Mouse (Mus musculus) thymus, adult 2 months (tissue): ENCODE data around the gene Larp7. TPM values are rescaled to one million over a fixed set of nuclear protein-coding genes. Genes with fewer than 3 reads are reported as not detected.
A peak's percentile ranks its signal among the peaks of the same experiment; 100 is the strongest.

ENCODE experiments used
- DNase-seq: peaks from one replicate; pipeline ENCODE4 v3.0.0; 2021
- H3K27ac ChIP-seq: fragments of 200-500 bp; 2 replicates; pipeline ENCODE4 v1.5.1; 2012; ENCODE audit warnings: low read length, control low read depth; ENCODE audit not compliant: control insufficient read depth, insufficient read depth
- H3K27me3 ChIP-seq: fragments of 200-500 bp; 2 replicates; pipeline ENCODE4 v1.6.1; 2012; ENCODE audit warnings: mild to moderate bottlenecking, low read length, moderate library complexity, mixed read lengths; ENCODE audit not compliant: control insufficient read depth, insufficient read depth
- H3K36me3 ChIP-seq: fragments of 200-500 bp; 2 replicates; pipeline ENCODE4 v1.6.1; 2012; ENCODE audit warnings: mild to moderate bottlenecking, low read length, moderate library complexity; ENCODE audit not compliant: control insufficient read depth, insufficient read depth
- H3K4me1 ChIP-seq: fragments of 200-500 bp; replicated peaks from 2 replicates; pipeline ENCODE4 v1.6.1; 2012; ENCODE audit warnings: low read length; ENCODE audit not compliant: control insufficient read depth, insufficient read depth
- H3K4me3 ChIP-seq: fragments of 200-500 bp; 2 replicates; pipeline ENCODE4 v1.5.1; 2012; ENCODE audit warnings: mild to moderate bottlenecking, low read length, control low read depth, moderate library complexity; ENCODE audit not compliant: control insufficient read depth, insufficient read depth
- CTCF ChIP-seq: fragments of 200-500 bp; IDR thresholded peaks from 2 replicates; pipeline ENCODE4 v1.5.1; 2012; ENCODE audit warnings: mild to moderate bottlenecking, control low read depth, low read length, moderate library complexity, borderline replicate concordance; ENCODE audit not compliant: control insufficient read depth, poor library complexity, insufficient read depth; ENCODE audit errors: extremely low read depth
- POLR2A ChIP-seq: fragments of 200-500 bp; IDR thresholded peaks from 2 replicates; pipeline ENCODE4 v1.6.1; 2012; ENCODE audit warnings: mild to moderate bottlenecking, low read length, control low read depth, moderate library complexity; ENCODE audit not compliant: control insufficient read depth, poor library complexity, insufficient read depth; ENCODE audit errors: extremely low read depth
- WGBS: fragments of 180-500 bp; shearing (Covaris S2); methylation state at CpG from one replicate; pipeline ENCODE4 v1.1.7; 2018; 5-methylcytosine and 5-hydroxymethylcytosine counted together
- polyA plus RNA-seq: library from polyadenylated mRNA; depleted of rRNA; stranded (reverse); fragments of >200 nt; gene quantifications from 2 replicates; pipeline ENCODE4 v1.2.3, GENCODE M21; 2012

Larp7 gene
- polyA plus RNA-seq, 1 experiment, result 2.8 TPM

GRCm38 (mm10) chr3:127554723-127555122, 1.6 kb upstream of the Larp7 start:
- Histone ChIP-seq H3K4me3 (no peak overlapping the region), H3K36me3 (no peaks in the 10 kb centered on the region), H3K27ac (no peak overlapping the region), H3K27me3 (no peaks in the 10 kb centered on the region), H3K4me1 (peaks cover 2% of the 10 kb centered on the region)
- no peak for TF ChIP-seq POLR2A
- no peak for TF ChIP-seq CTCF
- 74% methylated on average over 5 of the region's 5 CpGs for WGBS
- DNase-seq, result no peak

DNA sequence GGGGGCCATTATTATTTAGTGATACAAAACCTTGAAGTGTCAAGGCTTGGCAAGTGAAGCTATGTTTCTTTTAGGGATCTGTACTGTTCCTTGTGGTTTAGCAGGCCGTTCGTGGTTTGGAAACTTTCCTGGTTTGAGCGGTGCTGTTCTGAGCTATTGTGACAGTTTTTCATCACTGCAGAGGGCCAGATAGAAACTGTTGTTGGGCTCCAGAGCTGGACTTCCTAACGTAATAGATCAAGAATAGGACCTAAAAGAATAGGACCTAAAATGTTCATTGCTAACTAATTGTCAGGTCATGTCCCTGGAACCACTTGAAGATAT, 533 bp upstream of the Larp7 start:
- 2% methylated on average over 4 of the region's 4 CpGs for WGBS
- Histone ChIP-seq H3K36me3 (no peaks in the 10 kb centered on the region), H3K27ac (no peak overlapping the region), H3K4me1 (peaks cover 2% of the 10 kb centered on the region), H3K27me3 (no peaks in the 10 kb centered on the region), H3K4me3 (peak overlapping the region; percentile 91)
- no peak for TF ChIP-seq CTCF
- TF ChIP-seq POLR2A, result no peak
- no peak for DNase-seq

DNA sequence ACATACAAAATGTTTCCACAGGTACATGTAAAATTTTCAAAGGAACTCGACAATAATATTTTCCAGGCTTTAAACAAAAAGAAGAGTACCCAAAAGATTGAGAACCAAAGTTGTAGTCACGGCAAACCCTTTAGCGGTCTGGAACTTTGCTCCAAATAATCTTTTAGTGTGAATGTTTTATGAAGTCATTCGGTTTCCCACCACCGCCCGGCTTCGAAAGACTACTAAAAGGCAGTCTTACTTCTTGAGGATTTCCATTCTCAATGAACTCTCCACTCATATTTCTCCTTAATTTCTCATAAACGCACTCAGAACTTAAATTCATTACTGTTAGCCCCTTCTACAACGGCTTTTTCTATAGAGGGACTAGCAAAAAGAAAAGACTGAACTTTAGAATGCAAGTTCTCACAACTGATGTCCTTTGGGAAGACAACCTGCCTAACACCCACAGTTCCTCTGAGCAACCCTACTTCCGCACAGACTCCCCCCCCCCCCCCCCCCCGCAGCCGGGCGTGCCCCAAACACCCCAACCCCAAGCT, 646 bp downstream of the Larp7 start:
- no peak overlapping the region for H3K27ac ChIP-seq
- no peaks in the 10 kb centered on the region for H3K27me3 ChIP-seq
- TF ChIP-seq CTCF (no peak), POLR2A (no peak)
- H3K36me3 ChIP-seq, result no peaks in the 10 kb centered on the region
- H3K4me3 ChIP-seq, result no peak overlapping the region
- 4% methylated on average over 10 of the region's 13 CpGs for WGBS
- peaks cover 2% of the 10 kb centered on the region for H3K4me1 ChIP-seq
- DNase-seq, result peak; percentile 30

DNA sequence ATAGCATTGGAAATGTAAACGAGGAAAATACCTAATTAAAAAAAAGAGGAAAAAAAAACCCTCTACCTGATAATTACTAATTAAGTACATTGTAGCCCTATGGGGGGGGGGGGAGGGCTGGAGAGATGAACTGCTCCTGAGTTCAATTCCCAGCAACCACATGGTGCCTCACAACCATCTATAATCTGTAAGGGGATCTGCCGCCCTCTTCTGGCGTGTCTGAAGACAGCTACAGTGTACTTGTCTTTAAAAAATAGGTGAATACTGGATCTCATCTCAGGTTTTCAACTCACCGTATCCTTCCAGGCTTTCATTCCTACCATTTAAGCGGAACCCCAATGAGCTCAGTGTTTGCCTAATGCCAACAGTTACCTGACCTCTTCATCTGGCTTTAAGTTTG, 5.3 kb downstream of the Larp7 start:
- peak; percentile 50 for DNase-seq
- TF ChIP-seq CTCF (no peak), POLR2A (no peak)
- 86% methylated on average over 5 of the region's 5 CpGs for WGBS
- H3K27me3 ChIP-seq, result no peaks in the 10 kb centered on the region
- peaks cover 19% of the 10 kb centered on the region for H3K36me3 ChIP-seq
- H3K27ac ChIP-seq, result no peak overlapping the region
- no peak overlapping the region for H3K4me3 ChIP-seq
- H3K4me1 ChIP-seq, result peaks cover 2% of the 10 kb centered on the region

DNA sequence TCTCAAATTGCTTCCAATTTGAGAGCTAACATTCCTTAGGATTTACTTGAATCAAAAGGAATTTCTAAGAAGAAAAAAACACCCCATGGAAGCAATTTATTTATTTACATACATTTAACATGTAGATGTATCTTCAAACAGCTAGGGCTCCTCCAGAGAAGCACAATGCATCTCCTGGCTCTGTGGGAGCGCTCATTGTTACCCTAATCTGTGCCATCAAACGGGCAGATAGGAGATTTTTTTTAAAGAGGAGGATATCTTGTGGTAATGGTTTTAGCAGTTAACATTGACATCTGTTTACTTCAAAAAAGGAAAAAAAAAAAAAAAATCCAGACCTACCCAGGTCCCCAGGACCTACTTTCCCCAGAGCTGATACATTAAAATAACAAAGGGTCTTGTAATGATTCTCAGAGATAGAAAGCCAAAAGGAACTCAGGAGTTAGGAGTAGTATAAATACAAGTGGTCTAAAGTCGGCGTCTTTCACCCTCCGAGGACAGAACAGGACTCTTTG, 8.5 kb downstream of the Larp7 start:
- 91% methylated on average over 5 of the region's 5 CpGs for WGBS
- H3K4me3 ChIP-seq, result no peak overlapping the region
- H3K27ac ChIP-seq, result no peak overlapping the region
- no peak for TF ChIP-seq CTCF
- TF ChIP-seq POLR2A, result no peak
- H3K4me1 ChIP-seq, result no peaks in the 10 kb centered on the region
- DNase-seq, result no peak
- H3K27me3 ChIP-seq, result no peaks in the 10 kb centered on the region
- peaks cover 28% of the 10 kb centered on the region for H3K36me3 ChIP-seq

- WGBS, result 98% methylated on average over 4 of the region's 4 CpGs
- Histone ChIP-seq H3K27me3 (no peaks in the 10 kb centered on the region), H3K4me1 (no peaks in the 10 kb centered on the region), H3K4me3 (no peak overlapping the region), H3K27ac (no peak overlapping the region), H3K36me3 (peaks cover 28% of the 10 kb centered on the region)
- DNase-seq, result no peak
- no peak for TF ChIP-seq POLR2A
- TF ChIP-seq CTCF, result no peak
Measured at GRCm38 (mm10) chr3:127543976-127544375, 9.2 kb downstream of the Larp7 start.

DNA sequence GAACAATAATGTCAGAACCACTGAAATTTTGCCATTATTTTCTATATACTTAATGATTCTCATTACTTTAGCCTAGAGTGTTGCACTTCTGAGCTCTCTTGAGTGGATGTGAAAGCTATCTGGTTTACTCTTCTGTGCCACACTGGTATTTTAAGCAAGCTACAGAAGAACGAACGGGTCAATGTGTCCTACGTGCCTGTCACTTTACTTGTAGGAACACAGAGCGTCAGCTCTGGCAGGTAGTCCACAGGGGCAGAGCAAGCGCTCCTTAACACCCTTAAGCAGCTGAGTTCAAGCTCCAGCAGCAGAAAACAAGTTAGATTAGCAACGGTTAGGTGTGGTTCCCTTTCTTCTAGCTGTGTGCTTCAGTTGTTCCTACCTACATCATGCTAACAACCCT, 14.0 kb downstream of the Larp7 start:
- Histone ChIP-seq H3K4me3 (no peak overlapping the region), H3K27ac (no peak overlapping the region), H3K4me1 (no peaks in the 10 kb centered on the region), H3K36me3 (peaks cover 28% of the 10 kb centered on the region), H3K27me3 (no peaks in the 10 kb centered on the region)
- 94% methylated on average over 6 of the region's 6 CpGs for WGBS
- TF ChIP-seq POLR2A, result no peak
- TF ChIP-seq CTCF, result no peak
- DNase-seq, result no peak
